Mouse (Mus musculus) adrenal gland (tissue): Measurements from ENCODE around the gene Wipf1.

Experiments
- intact Hi-C: fragments of 180-260 bp; cut with DNase I; formaldehyde crosslinking; loops from one replicate; pipeline ENCODE4 v1.15.1; 2025

Gene Wipf1

GRCm38 (mm10) chr2:73440319-73440718, 89.2 kb downstream of the Wipf1 start:
- intact Hi-C loops: no loop called here

GRCm38 (mm10) chr2:73436976-73437375, 92.6 kb downstream of the Wipf1 start:
- intact Hi-C loops: no loop called here

- intact Hi-C loops: no loop called here
These were observed 93.7 kb downstream of the Wipf1 start for GRCm38 (mm10) chr2:73435847-73436246.

- intact Hi-C loops: no loop called here
These were observed 97.6 kb downstream of the Wipf1 start for GRCm38 (mm10) chr2:73431959-73432396.

GRCm38 (mm10) chr2:73428803-73429468, 100.6 kb downstream of the Wipf1 start:
- intact Hi-C loops: no loop called here

GRCm38 (mm10) chr2:73427293-73427692, 102.2 kb downstream of the Wipf1 start:
- intact Hi-C loops: no loop called here

GRCm38 (mm10) chr2:73425822-73426221, 103.7 kb downstream of the Wipf1 start:
- intact Hi-C loops: no loop called here

GRCm38 (mm10) chr2:73419730-73420129, 109.8 kb downstream of the Wipf1 start:
- intact Hi-C loops: no loop called here

GRCm38 (mm10) chr2:73419285-73419684, 110.2 kb downstream of the Wipf1 start:
- intact Hi-C loops: no loop called here

GRCm38 (mm10) chr2:73415892-73416291, 113.6 kb downstream of the Wipf1 start:
- intact Hi-C loops: no loop called here

GRCm38 (mm10) chr2:73410076-73410475, 119.5 kb downstream of the Wipf1 start:
- intact Hi-C loops: no loop called here

GRCm38 (mm10) chr2:73407662-73408061, 121.9 kb downstream of the Wipf1 start:
- intact Hi-C loops: loop anchor here (10.0 kb wide), 1 partner anchor 243 kb away; no protein-coding TSS in a partner anchor

- intact Hi-C loops: loop anchor here (10.0 kb wide), 1 partner anchor 242 kb away; no protein-coding TSS in a partner anchor
These were observed 123.1 kb downstream of the Wipf1 start for GRCm38 (mm10) chr2:73406336-73406915.

GRCm38 (mm10) chr2:73404980-73405379, 124.6 kb downstream of the Wipf1 start:
- intact Hi-C loops: loop anchor here (10.0 kb wide), 1 partner anchor 240 kb away; no protein-coding TSS in a partner anchor

GRCm38 (mm10) chr2:73404442-73404841, 125.1 kb downstream of the Wipf1 start:
- intact Hi-C loops: loop anchor here (10.0 kb wide), 1 partner anchor 240 kb away; no protein-coding TSS in a partner anchor

- intact Hi-C loops: loop anchor here (10.0 kb wide), 1 partner anchor 239 kb away; no protein-coding TSS in a partner anchor
These were observed 126.0 kb downstream of the Wipf1 start for GRCm38 (mm10) chr2:73403385-73404013.

GRCm38 (mm10) chr2:73401689-73402088, 127.8 kb downstream of the Wipf1 start:
- intact Hi-C loops: loop anchor here (10.0 kb wide), 1 partner anchor 237 kb away; no protein-coding TSS in a partner anchor

GRCm38 (mm10) chr2:73397476-73397875, 132.1 kb downstream of the Wipf1 start:
- intact Hi-C loops: no loop called here

GRCm38 (mm10) chr2:73396828-73397325, 132.7 kb downstream of the Wipf1 start:
- intact Hi-C loops: no loop called here

GRCm38 (mm10) chr2:73395516-73395915, 134.0 kb downstream of the Wipf1 start:
- intact Hi-C loops: no loop called here

- intact Hi-C loops: no loop called here
These were observed 135.1 kb downstream of the Wipf1 start for GRCm38 (mm10) chr2:73394476-73394875.

GRCm38 (mm10) chr2:73392772-73393171, 136.8 kb downstream of the Wipf1 start:
- intact Hi-C loops: no loop called here
